Mouse (Mus musculus): ENCODE data around the gene Fam160b1. TPM values are rescaled to one million over a fixed set of nuclear protein-coding genes. Genes with fewer than 3 reads are reported as not detected.
A peak's percentile ranks its signal among the peaks of the same experiment; 100 is the strongest.

Fam160b1 gene
- polyA plus RNA-seq, 1 experiment from 2014 or later = 20.3 TPM

DNA sequence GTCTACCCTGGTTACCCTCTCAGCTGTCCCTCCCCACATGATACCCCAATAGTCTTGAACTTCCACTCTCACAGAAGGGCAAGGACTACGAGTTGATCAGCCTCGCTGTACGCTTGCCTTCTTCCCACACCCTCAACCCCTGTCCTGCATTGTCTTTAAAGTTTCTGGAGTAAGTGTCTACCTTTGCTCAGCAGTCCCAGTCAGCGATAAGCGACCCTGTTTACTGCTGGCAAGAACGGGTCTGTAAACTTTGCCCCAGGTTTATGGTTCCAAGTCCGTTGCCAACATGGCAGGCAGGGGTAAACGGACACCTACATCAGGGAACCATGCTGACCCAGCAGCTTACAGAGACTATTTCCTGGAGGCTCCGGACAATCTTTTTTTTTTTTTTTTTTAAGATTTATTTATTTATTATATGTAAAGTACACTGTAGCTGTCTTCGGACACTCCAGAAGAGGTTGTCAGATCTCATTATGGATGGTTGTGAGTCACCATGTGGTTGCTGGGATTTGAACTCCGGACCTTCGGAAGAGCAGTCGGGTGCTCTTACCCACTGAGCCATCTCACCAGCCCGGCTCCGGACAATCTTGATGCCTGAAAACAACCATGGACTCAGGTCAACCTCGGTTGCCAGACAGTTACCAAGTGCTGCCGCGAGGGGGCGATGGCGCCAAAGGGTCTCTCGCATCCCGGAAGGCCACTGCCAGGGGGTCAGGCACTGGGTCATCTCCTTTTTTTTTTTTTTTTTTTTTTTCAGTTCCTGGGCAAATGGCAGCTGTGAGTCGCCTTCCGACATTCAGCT, 43.4 kb downstream of the Fam160b1 start:
- H3K9me3 ChIP-seq (ENCODE audit: low read depth, low read length) = no peaks in the 10 kb centered on the region
- peak; percentile 92 for DNase-seq
- WGBS = 14% methylated on average over 24 of the region's 24 CpGs
- H3K36me3 ChIP-seq (ENCODE audit: insufficient read depth) = no peaks in the 10 kb centered on the region
- ATAC-seq (ENCODE audit: insufficient read depth) = peak; percentile 53; the same call in 1 of the 2 replicates
- H3K27ac ChIP-seq (ENCODE audit: low read depth) = peak overlapping the region; percentile 18; the same call in 1 of the 2 replicates
- peak; percentile 90 for TF ChIP-seq CTCF (IDR thresholded peaks at IDR 0.05; ENCODE audit: low read depth)
- H3K4me1 ChIP-seq (ENCODE audit: insufficient read depth) = peaks cover 4% of the 10 kb centered on the region; the same call in 1 of the 2 replicates
- H3K4me3 ChIP-seq (ENCODE audit: low read depth, low read length) = peak overlapping the region; percentile 12; the same call in 1 of the 2 replicates
- H3K4me2 ChIP-seq = peak overlapping the region; percentile 51
- H3K9ac ChIP-seq = no peak overlapping the region
- no peaks in the 10 kb centered on the region for H3K27me3 ChIP-seq (ENCODE audit: insufficient read depth, low read length)

DNA sequence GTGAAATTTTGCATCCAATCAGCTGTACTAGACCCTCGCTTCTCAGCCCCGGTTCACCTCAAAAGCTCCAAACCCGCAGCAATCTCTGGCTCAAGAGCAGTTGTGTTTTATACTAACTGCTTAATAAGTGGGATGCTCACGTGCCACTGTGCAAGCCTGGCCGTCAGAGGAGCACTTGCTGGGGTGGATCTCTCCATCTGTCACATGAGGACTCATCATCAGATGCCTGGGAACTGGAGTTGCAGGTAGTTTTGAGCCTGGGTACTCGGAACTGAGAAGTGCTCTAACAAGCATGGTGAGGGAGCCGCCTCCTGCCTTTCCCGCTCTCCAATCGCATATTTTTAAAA, 44.0 kb downstream of the Fam160b1 start:
- no peaks in the 10 kb centered on the region for H3K9me3 ChIP-seq (ENCODE audit: low read depth, low read length)
- no peak for DNase-seq
- TF ChIP-seq CTCF (IDR thresholded peaks at IDR 0.05; ENCODE audit: low read depth) = no peak
- H3K4me1 ChIP-seq (ENCODE audit: insufficient read depth) = peaks cover 4% of the 10 kb centered on the region; the same call in 1 of the 2 replicates
- no peak overlapping the region for H3K9ac ChIP-seq
- ATAC-seq (ENCODE audit: insufficient read depth) = no peak; the same call in 1 of the 2 replicates
- no peaks in the 10 kb centered on the region for H3K27me3 ChIP-seq (ENCODE audit: insufficient read depth, low read length)
- H3K4me3 ChIP-seq (ENCODE audit: low read depth, low read length) = peak overlapping the region; percentile 12; the same call in 1 of the 2 replicates
- 0 out of 2 replicates have a peak overlapping the region, but pooled peaks have one; percentile 15 for H3K27ac ChIP-seq (ENCODE audit: low read depth)
- no peaks in the 10 kb centered on the region for H3K36me3 ChIP-seq (ENCODE audit: insufficient read depth)
- 17% methylated on average over 9 of the region's 9 CpGs for WGBS
- peak overlapping the region; percentile 51 for H3K4me2 ChIP-seq

- 84% methylated on average over 1 of the region's 1 CpGs for WGBS
- Histone ChIP-seq H3K4me2 (no peak overlapping the region), H3K9ac (no peak overlapping the region), H3K36me3 (ENCODE audit: insufficient read depth) (no peaks in the 10 kb centered on the region), H3K27me3 (ENCODE audit: insufficient read depth, low read length) (no peaks in the 10 kb centered on the region), H3K9me3 (ENCODE audit: low read depth, low read length) (no peaks in the 10 kb centered on the region), H3K4me1 (ENCODE audit: insufficient read depth) (peaks cover 11% of the 10 kb centered on the region), H3K4me3 (ENCODE audit: low read depth, low read length) (no peak overlapping the region), H3K27ac (ENCODE audit: low read depth) (no peak overlapping the region)
- ATAC-seq (ENCODE audit: insufficient read depth) (peak; percentile 33; the same call in 1 of the 2 replicates), DNase-seq (peak; percentile 74)
- TF ChIP-seq CTCF (IDR thresholded peaks at IDR 0.05; ENCODE audit: low read depth) = no peak
Measured at GRCm38 (mm10) chr19:57407947-57408346, 47.5 kb downstream of the Fam160b1 start.

- peak overlapping the region; percentile 60 for H3K4me2 ChIP-seq
- DNase-seq = peak; percentile 93
- no peaks in the 10 kb centered on the region for H3K27me3 ChIP-seq (ENCODE audit: insufficient read depth, low read length)
- H3K36me3 ChIP-seq (ENCODE audit: insufficient read depth) = no peaks in the 10 kb centered on the region
- ATAC-seq (ENCODE audit: insufficient read depth) = peak; percentile 91
- peak overlapping the region; percentile 24 for H3K4me3 ChIP-seq (ENCODE audit: low read depth, low read length)
- 11% methylated on average over 29 of the region's 29 CpGs for WGBS
- H3K27ac ChIP-seq (ENCODE audit: low read depth) = peak overlapping the region; percentile 95
- H3K9ac ChIP-seq = peak overlapping the region; percentile 46
- H3K4me1 ChIP-seq (ENCODE audit: insufficient read depth) = peaks cover 12% of the 10 kb centered on the region
- TF ChIP-seq CTCF (IDR thresholded peaks at IDR 0.05; ENCODE audit: low read depth) = no peak
- H3K9me3 ChIP-seq (ENCODE audit: low read depth, low read length) = no peaks in the 10 kb centered on the region
Measured at GRCm38 (mm10) chr19:57411375-57412196, 51.1 kb downstream of the Fam160b1 start.

DNA sequence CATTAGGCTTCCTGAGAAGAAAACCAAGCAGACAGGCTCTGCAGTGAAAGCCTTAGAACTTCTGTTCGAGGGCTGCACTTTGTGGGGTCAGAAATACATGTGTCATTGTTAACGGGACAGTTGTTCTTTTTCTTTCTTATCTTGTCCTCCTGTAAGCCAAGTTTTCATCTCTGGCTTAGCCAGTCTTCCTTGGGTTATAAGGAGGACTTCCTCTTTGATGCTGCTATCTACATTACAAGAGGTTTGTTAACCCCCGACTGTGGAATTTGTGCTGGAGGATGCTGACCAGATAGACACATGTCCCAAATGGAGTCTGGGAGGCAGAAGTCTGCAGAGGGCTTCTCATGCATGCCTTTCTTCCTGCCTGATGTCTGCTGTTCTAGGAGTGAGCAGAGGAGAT, 52.7 kb downstream of the Fam160b1 start:
- Histone ChIP-seq H3K9me3 (ENCODE audit: low read depth, low read length) (no peaks in the 10 kb centered on the region), H3K4me1 (ENCODE audit: insufficient read depth) (peaks cover 12% of the 10 kb centered on the region), H3K4me2 (peak overlapping the region; percentile 35; the same call in 1 of the 2 replicates), H3K27me3 (ENCODE audit: insufficient read depth, low read length) (no peaks in the 10 kb centered on the region), H3K4me3 (ENCODE audit: low read depth, low read length) (no peak overlapping the region), H3K36me3 (ENCODE audit: insufficient read depth) (no peaks in the 10 kb centered on the region), H3K9ac (no peak overlapping the region), H3K27ac (ENCODE audit: low read depth) (peak overlapping the region; percentile 54; the same call in 1 of the 2 replicates)
- TF ChIP-seq CTCF (IDR thresholded peaks at IDR 0.05; ENCODE audit: low read depth) = no peak
- DNase-seq = no peak
- WGBS = 33% methylated on average over 3 of the region's 3 CpGs
- no peak for ATAC-seq (ENCODE audit: insufficient read depth)

DNA sequence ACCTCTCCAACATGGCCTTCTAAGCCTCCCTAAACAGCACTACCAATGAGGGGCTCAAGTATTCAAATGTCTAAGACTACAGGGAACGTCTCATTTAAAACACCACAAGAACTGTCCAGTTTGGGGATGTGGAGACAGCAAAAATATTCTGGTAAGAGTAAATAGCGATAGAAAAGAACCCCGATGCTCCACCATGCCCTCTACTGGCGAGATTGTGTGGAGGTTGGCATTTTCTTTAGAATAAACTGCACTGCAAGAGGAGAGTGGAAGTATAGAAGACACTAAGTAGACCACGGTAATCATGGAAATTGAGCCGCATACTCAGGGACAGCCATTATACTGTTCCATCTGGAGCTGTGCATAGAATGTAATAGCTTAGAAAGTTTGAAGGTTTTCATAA, 53.4 kb downstream of the Fam160b1 start:
- Histone ChIP-seq H3K27me3 (ENCODE audit: insufficient read depth, low read length) (no peaks in the 10 kb centered on the region), H3K36me3 (ENCODE audit: insufficient read depth) (no peaks in the 10 kb centered on the region), H3K4me3 (ENCODE audit: low read depth, low read length) (no peak overlapping the region), H3K4me2 (no peak overlapping the region), H3K27ac (ENCODE audit: low read depth) (no peak overlapping the region), H3K9me3 (ENCODE audit: low read depth, low read length) (no peaks in the 10 kb centered on the region), H3K9ac (no peak overlapping the region), H3K4me1 (ENCODE audit: insufficient read depth) (peaks cover 12% of the 10 kb centered on the region)
- 0 out of 2 replicates have a peak, but pooled peaks have one; percentile 21 for TF ChIP-seq CTCF (IDR thresholded peaks at IDR 0.05; ENCODE audit: low read depth)
- DNase-seq (no peak), ATAC-seq (ENCODE audit: insufficient read depth) (no peak)
- 85% methylated on average over 6 of the region's 6 CpGs for WGBS

All from lung, embryonic 14.5 days (tissue).